Mouse (Mus musculus) limb, embryonic 10.5 days (tissue): Measurements from ENCODE around the gene Gm16181. TPM values are rescaled to one million over a fixed set of nuclear protein-coding genes. Genes with fewer than 3 reads are reported as not detected.

Experiments used
- DNase-seq: peaks from one replicate; pipeline ENCODE4 v3.0.0-alpha.2; 2017; ENCODE audit warnings: low spot score
- H3K27ac ChIP-seq: fragments of 300-500 bp; sonication (generic); 2 replicates; pipeline ENCODE4 v1.5.1; 2016; ENCODE audit warnings: mild to moderate bottlenecking
- H3K27me3 ChIP-seq: fragments of 300-500 bp; sonication (generic); 2 replicates; pipeline ENCODE4 v1.6.1; 2016; ENCODE audit warnings: low read depth, mild to moderate bottlenecking; ENCODE audit not compliant: poor library complexity, severe bottlenecking
- H3K36me3 ChIP-seq: fragments of 300-500 bp; sonication (generic); 2 replicates; pipeline ENCODE4 v1.6.1; 2016; ENCODE audit warnings: mild to moderate bottlenecking, moderate library complexity
- H3K4me1 ChIP-seq: fragments of 300-500 bp; sonication (generic); 2 replicates; pipeline ENCODE4 v1.6.1; 2016
- H3K4me3 ChIP-seq: fragments of 300-500 bp; sonication (generic); 2 replicates; pipeline ENCODE4 v1.5.1; 2016; ENCODE audit warnings: mild to moderate bottlenecking, moderate library complexity
- H3K9me3 ChIP-seq: fragments of 300-500 bp; sonication (generic); replicated peaks from 2 replicates; pipeline ENCODE4 v1.6.1; 2016; ENCODE audit warnings: mild to moderate bottlenecking
- WGBS: fragments of 180-500 bp; shearing (Covaris S2); methylation state at CpG from one replicate; pipeline ENCODE4 v1.1.7; 2016; 5-methylcytosine and 5-hydroxymethylcytosine counted together
- polyA plus RNA-seq: library from polyadenylated mRNA; unstranded; fragments of >200 nt; fragmentation: Nextera tagmentation; extraction: Ambion mirVana; gene quantifications from 2 replicates; pipeline ENCODE4 v1.2.1, GENCODE M21; 2016

Gene Gm16181
- polyA plus RNA-seq, 1 experiment from 2014 or later = 0.30 TPM

DNA sequence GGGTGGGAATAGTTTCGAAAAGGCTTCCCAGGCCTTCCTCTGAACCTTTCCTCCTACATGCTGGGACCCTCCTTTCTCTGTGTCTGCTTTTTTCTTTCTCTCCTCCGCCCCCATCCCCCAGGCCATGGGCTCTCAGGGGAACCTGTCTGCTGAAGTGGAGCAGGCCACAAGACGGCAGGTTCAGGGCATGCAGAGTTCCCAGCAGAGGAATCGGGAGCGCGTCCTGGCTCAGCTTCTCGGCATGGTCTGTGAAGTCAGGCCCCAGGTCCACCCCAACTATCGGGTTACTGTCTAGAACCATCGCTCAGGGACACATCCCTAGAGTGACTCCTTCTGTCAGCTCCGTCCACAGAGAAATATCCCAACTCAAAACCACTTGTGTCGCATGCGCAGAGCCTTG, 16.9 kb downstream of the Gm16181 start:
- Histone ChIP-seq H3K36me3 (peaks cover 18% of the 10 kb centered on the region), H3K27ac (no peak overlapping the region), H3K4me1 (peaks cover 36% of the 10 kb centered on the region), H3K9me3 (no peaks in the 10 kb centered on the region), H3K27me3 (no peaks in the 10 kb centered on the region), H3K4me3 (no peak overlapping the region)
- WGBS = 88% methylated on average over 12 of the region's 12 CpGs
- DNase-seq = no peak

DNA sequence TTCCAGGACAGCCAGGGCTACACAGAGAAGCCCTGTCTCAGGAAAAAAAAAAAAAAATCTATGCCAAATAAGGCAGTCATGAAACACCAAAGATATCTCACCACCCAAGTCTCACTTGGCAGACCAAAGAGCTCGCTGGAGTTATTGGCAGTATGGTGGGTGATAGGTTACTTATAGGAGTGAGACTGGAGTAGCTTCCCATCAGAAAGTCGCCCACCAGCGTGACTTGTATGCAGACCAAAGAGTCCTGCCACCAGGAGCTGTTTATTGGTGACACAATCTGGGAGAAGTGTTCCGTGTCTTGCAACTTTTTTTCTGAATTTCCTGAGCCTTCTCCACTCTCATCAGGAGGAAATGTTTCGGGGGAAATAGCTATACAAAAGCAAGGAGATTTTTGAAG, 19.1 kb downstream of the Gm16181 start:
- no peak overlapping the region for H3K4me3 ChIP-seq
- H3K27ac ChIP-seq = no peak overlapping the region
- no peaks in the 10 kb centered on the region for H3K9me3 ChIP-seq

DNA sequence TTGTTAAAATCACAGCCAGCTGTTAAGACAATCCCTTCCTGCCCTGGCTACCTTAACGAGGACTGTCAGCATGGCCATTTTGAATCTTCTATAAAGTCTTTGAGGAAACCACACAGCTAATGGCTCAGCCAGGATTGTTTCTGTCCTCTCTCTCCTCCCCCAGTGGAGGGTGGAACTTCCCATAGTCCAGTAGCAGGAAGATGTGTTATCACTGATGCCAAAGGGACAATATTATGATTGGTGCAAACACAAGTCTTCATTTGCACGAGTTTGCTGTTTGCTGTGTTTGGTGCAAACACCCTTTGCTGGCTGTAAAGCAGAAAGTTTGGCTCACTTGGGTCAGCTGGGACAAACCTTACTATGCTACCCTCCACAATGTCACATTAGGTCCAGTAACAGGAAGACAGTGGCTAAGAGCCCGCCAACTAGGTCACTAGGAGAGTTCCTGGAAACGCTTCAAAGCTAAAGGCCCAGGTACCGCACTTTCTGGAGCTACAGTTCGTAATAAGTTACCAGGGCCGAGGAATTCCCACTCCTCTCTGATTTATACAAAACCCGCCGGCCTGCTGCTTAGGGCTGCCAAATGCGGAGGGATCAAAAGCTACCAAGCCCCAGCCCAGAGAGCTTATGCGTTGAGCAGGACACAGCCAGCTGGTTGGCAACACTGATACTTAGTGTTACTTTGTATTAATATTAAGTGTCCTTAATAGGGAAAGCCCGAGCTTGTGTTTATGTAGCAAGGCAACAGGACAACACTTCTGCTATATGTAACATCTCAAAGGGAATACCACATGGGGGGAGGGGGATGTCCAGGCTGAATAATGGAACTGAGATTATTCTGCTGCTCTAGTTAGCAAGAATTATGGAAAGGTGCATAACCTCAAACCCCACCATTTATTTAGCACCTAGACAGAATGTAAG, 20.0 kb downstream of the Gm16181 start:
- H3K4me1 ChIP-seq = peaks cover 41% of the 10 kb centered on the region
- H3K9me3 ChIP-seq = no peaks in the 10 kb centered on the region
- 25% methylated on average over 12 of the region's 12 CpGs for WGBS
- H3K27ac ChIP-seq = peak overlapping the region; percentile 100
- no peaks in the 10 kb centered on the region for H3K27me3 ChIP-seq
- DNase-seq = no peak
- H3K36me3 ChIP-seq = peaks cover 35% of the 10 kb centered on the region
- peak overlapping the region; percentile 99 for H3K4me3 ChIP-seq

More for the DNA sequence above, 19.1 kb downstream of the Gm16181 start:
- WGBS = 84% methylated on average over 5 of the region's 5 CpGs
- no peak for DNase-seq
- Histone ChIP-seq H3K27me3 (no peaks in the 10 kb centered on the region), H3K4me1 (peaks cover 42% of the 10 kb centered on the region), H3K36me3 (peaks cover 25% of the 10 kb centered on the region)

DNA sequence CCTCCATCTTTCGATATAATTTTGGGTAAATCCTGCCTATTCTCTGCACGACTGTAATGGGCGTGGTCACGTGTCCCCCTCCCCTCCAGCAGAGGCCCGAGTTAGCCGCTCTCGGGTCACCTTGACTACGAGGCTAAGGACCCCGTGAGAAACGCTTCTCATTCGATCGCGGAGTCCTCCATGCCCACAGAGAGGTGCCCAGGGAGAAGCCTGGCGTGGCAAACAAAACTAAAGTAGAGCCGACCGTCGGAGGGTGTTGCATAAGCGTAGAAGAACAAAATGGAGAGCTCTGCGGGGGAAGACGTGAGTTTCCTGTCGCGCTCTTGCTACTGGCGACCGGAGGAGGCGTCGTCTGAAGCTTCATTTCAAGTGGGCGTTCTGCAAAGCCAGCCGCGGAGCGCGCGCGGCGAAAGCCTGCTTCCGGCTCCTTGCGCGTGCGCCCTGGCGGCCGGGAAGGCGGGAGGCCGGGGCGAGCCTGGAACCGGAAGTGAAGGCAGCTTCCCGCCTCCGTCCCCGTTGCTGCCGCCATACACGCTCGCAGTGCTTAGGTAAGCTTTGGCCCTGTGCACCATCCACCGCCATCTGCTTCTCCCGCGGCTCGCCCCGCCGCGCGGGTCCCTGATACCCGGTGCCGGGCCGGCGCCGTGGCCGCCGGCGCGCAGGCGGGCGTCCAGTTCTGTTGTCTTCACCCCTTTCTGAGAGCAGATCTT, 20.8 kb downstream of the Gm16181 start, which contains the start of gene Ddx39b:
Gene Ddx39b (plus strand): TSS at position 442 of the 710 bp plus-strand sequence.
- H3K27ac ChIP-seq = peak within 1 kb of the TSS; percentile 100
- no peaks in the 10 kb centered on the region for H3K9me3 ChIP-seq
- H3K4me1 ChIP-seq = peaks cover 37% of the 10 kb centered on the region
- peak; percentile 97 for DNase-seq
- peak within 1 kb of the TSS; percentile 99 for H3K4me3 ChIP-seq
- H3K27me3 ChIP-seq = no peaks in the 10 kb centered on the region
- under 1% methylated on average over 69 of the region's 69 CpGs for WGBS
- peaks cover 43% of the 10 kb centered on the region for H3K36me3 ChIP-seq

DNA sequence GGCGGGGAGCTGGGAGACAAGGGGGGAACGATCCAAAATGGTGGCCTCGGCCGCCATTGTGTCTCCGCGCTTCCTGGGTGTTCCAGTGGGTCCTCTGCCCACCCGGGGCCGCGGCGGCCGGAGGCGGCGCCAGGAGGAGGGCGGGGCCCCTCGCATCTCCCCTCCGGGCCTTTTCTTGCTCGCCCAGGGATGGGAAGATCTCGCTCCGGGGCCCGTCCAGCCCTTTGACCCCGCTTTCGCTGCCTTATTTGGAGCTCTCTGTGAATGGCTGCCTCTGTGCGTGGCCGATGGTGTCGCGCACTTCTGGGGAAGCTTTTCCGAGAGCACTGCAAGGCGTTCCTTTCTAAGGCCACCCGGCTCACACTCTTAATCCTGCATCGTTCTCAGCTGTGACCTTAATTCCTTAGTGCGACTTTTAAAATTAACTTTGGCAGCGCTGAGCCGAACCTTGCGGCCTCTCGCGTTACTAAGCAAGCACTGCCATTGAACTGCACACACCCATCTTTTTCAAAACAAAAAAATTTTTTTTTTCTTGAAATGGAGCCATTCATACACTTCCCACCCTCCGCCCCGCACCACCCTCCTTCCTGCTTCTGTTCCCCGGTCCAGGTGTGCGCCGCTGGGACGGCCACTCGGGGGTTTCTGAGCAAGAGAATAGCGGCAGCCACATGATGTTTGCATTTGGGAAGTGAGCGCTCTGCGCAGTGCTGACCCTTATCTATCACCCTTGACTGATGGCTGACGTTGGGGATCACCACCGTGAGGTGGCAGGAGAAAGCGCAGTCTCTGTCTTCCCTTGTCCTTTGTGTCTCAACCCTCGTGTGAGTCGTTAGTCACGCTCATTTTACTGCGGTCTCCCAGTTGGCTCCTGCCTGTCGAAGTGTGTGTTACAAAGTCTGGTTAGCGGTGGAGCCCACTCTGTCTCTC, 21.6 kb downstream of the Gm16181 start:
- WGBS = under 1% methylated on average over 55 of the region's 55 CpGs

DNA sequence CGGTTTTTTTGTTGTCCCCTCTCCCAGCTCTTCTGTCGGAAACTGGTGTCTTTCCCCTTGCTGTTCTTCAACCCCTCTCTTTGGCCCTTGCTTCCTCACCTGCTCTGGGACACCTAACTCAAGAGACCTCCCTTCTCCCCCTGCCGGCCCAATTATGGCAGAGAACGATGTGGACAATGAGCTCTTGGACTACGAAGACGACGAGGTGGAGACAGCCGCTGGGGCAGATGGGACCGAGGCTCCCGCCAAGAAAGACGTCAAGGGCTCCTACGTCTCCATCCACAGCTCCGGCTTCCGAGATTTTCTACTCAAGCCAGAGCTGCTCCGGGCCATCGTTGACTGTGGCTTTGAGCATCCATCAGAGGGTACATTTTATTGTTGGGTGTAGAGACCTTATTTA, 22.5 kb downstream of the Gm16181 start:
- WGBS = 19% methylated on average over 16 of the region's 16 CpGs
- Histone ChIP-seq H3K27ac (peak overlapping the region; percentile 100), H3K4me1 (peaks cover 36% of the 10 kb centered on the region), H3K9me3 (no peaks in the 10 kb centered on the region), H3K4me3 (peak overlapping the region; percentile 99), H3K27me3 (no peaks in the 10 kb centered on the region), H3K36me3 (peaks cover 55% of the 10 kb centered on the region)
- DNase-seq = peak; percentile 61

More for the DNA sequence above, 21.6 kb downstream of the Gm16181 start:
- peak; percentile 71 for DNase-seq
- peak overlapping the region; percentile 100 for H3K27ac ChIP-seq
- peaks cover 36% of the 10 kb centered on the region for H3K4me1 ChIP-seq
- peaks cover 50% of the 10 kb centered on the region for H3K36me3 ChIP-seq
- no peaks in the 10 kb centered on the region for H3K9me3 ChIP-seq
- no peaks in the 10 kb centered on the region for H3K27me3 ChIP-seq
- peak overlapping the region; percentile 99 for H3K4me3 ChIP-seq

DNA sequence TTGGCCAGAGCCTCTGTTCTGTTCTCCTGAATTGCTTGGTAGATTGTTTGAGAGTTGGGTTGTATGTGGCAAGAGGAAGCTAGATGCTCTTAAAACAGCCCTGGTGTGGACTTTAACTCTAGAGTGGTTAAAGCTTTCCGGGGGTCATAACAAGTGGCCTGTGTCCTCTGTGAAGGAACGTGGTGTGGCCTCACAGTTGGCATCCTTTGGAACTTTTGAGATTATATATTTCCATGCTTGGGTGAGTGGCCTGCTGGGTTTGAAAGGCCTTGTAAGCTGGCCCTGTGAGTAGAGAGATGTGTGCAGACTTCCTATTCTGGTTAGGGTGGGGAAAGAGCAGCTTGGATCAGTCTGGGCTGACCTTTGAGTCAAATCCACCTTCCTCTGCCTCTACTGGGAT, 24.4 kb downstream of the Gm16181 start:
- DNase-seq = no peak
- Histone ChIP-seq H3K36me3 (peaks cover 74% of the 10 kb centered on the region), H3K4me1 (peaks cover 36% of the 10 kb centered on the region), H3K4me3 (peak overlapping the region; percentile 99), H3K27ac (no peak overlapping the region), H3K27me3 (no peaks in the 10 kb centered on the region), H3K9me3 (no peaks in the 10 kb centered on the region)
- 86% methylated on average over 2 of the region's 2 CpGs for WGBS

DNA sequence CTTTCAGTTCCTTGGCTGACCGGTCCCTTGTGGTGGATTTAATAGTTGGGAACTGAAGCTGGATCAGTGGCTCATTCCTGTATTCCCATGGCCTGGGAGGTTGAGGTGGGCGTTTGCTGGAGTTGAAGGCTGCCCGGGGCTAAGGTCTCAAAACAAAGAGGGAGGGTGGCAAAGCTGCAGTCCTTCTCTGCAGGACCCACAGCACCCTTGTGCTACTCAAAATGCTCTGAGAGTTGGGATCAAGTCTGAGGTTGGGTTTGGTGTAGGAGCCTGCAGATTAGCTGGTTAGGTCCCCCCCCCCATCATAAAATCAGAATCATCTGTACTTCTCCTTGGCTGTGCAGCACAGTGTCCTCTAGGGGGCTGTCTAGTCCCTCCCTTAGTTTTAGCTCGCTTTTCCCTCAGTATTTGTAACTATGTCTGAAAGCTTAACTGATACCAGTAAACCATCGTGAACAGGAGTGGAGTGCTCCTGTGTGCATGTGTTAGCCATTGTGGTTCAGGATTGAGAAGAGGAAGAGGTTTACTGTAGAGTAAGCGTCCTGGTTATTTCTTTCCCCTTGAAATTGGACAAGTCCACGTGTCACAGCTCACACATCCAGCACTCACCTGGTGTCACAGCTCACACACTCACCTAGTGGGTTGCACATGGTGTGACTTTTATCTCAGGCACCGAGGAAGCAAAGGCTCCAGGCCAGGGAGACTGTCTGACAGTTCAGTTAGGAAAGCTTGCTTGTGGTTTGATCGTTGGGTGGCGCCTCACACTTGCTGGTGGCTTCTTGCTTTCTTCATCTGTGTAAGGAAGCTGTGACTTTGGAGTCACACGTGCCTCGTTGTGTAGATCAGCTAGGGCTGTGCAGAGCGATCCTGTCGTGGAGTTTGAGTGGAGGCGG, 25.3 kb downstream of the Gm16181 start:
- H3K4me3 ChIP-seq = peak overlapping the region; percentile 6; the same call in 1 of the 2 replicates
- H3K9me3 ChIP-seq = no peaks in the 10 kb centered on the region
- DNase-seq = no peak
- no peaks in the 10 kb centered on the region for H3K27me3 ChIP-seq
- H3K4me1 ChIP-seq = peaks cover 27% of the 10 kb centered on the region
- peaks cover 84% of the 10 kb centered on the region for H3K36me3 ChIP-seq
- 90% methylated on average over 15 of the region's 15 CpGs for WGBS
- no peak overlapping the region for H3K27ac ChIP-seq

DNA sequence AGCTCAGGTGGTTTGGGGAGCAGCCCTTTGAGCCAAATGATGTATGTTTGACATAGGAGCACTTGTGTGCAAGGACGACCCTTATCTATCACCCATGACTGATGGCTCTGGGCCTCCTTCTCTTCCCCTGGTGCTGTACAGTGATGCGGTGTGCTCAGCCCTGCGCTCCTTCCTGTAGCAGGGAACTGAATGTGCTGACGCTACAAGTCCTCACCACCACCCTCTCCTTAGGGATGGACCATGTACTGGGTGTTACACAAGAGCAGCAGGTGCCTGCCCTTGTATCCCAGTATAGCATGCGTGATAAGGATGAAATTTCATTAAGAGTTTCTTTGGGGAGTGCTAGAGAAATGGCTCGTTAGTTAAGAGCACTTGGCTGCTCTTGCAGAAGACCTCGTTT, 26.5 kb downstream of the Gm16181 start:
- H3K4me1 ChIP-seq = peaks cover 26% of the 10 kb centered on the region
- DNase-seq = no peak
- H3K27me3 ChIP-seq = no peaks in the 10 kb centered on the region
- H3K27ac ChIP-seq = no peak overlapping the region
- H3K9me3 ChIP-seq = no peaks in the 10 kb centered on the region
- no peak overlapping the region for H3K4me3 ChIP-seq
- 91% methylated on average over 7 of the region's 7 CpGs for WGBS
- peaks cover 94% of the 10 kb centered on the region for H3K36me3 ChIP-seq

- Histone ChIP-seq H3K27ac (no peak overlapping the region), H3K4me1 (peaks cover 16% of the 10 kb centered on the region), H3K4me3 (no peak overlapping the region), H3K27me3 (no peaks in the 10 kb centered on the region), H3K9me3 (no peaks in the 10 kb centered on the region), H3K36me3 (peaks cover 99% of the 10 kb centered on the region)
- WGBS = 92% methylated on average over 14 of the region's 14 CpGs
- DNase-seq = no peak
Measured at GRCm38 (mm10) chr17:35248986-35249385, 28.4 kb downstream of the Gm16181 start.

DNA sequence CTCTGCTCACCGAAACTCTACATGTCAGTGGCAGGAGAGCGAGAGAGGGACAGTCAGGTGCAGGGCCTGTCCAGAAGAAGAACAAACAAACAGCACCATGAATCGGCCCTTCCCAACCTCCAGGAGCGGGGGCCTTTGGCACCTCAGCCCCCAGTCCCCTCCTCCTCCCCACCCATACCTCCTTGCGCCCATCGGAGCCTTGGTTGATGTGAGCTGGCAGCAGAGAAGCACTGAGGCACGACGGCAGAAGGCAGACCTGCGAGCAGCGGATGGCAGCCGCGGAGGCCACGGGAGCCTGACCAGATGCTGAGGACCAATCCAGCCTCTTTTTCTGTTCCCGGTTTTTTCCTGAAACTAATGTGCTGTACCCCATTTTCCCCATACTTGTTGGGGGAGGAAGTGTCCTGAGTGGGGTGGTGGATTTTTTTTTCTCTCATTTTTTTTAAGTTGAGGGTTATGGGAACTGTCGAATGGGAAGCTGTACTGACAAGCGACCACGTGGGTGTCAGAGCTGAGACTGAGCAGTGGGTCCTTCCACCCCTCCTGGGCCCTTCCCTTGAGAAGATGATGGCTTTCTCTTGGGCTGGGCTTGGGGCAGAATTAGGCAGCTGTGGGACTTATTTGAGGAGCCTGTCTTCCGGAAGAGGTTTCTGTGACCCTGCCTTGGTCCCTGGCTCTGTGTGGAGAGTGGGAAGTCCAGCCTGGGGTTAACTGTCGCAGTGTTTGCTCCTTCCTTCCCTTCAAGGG, 29.0 kb downstream of the Gm16181 start:
- Histone ChIP-seq H3K4me3 (no peak overlapping the region), H3K27ac (no peak overlapping the region), H3K36me3 (peaks cover 98% of the 10 kb centered on the region), H3K4me1 (peaks cover 9% of the 10 kb centered on the region), H3K9me3 (no peaks in the 10 kb centered on the region), H3K27me3 (no peaks in the 10 kb centered on the region)
- no peak for DNase-seq
- 92% methylated on average over 19 of the region's 19 CpGs for WGBS
